ENCODE assay signal across 20 mouse cellular contexts in the genomic region with DNA sequence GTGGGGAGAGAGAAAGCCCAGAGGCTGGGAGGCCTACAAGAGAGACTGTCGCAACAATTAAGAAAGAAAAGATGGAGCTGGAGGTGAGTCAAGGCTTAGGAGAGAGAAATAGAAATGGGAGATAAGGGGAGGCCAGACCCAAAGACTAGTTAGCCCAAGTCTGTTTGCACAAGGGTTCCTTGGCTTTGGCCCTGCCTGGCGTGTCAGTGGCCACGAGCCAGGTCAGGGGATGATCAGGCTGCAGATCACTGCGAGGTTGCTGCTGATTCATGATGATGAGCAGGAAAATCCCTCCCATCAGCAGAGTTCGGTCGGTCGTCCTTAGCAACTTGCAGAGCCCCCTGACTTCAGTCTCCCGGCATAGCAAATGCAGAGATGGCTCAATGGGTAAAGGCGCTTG. TPM values are rescaled to one million over a fixed set of nuclear protein-coding genes. Genes with fewer than 3 reads are reported as not detected.
DNase-seq lines count a peak whose midpoint lies in the region; ATAC-seq lines count a peak whose summit lies in the region.
"Had no signal": no experiment of that assay in that cellular context is flagged by ENCODE, and none has a peak within 500 bp of the region (broad histone marks: within the 10 kb centered on the region; RNA-seq: fewer than 3 reads in every experiment).

No protein-coding gene starts in this region.

- H3K9me3 ChIP-seq in hindbrain, embryonic 13.5 days: no peaks in the 10 kb centered on the region
- H3K9me3 ChIP-seq in hindbrain, embryonic 14.5 days (ENCODE audit: control insufficient read depth, low read length): no peaks in the 10 kb centered on the region
- H3K9me3 ChIP-seq: G1E; neural tube, embryonic 13.5 days had no signal

- H3K4me2 ChIP-seq in hindbrain, embryonic 13.5 days: no peak overlapping the region
- H3K4me2 ChIP-seq in hindbrain, embryonic 14.5 days (replicated peaks): no peak overlapping the region
- H3K4me2 ChIP-seq: heart, embryonic 11.5 days; neural tube, embryonic 13.5 days had no signal

- no peak overlapping the region for H3K4me3 ChIP-seq in hindbrain, embryonic 13.5 days
- H3K4me3 ChIP-seq in hindbrain, embryonic 14.5 days (replicated peaks; ENCODE audit: low read length): no peak overlapping the region
- H3K4me3 ChIP-seq: erythroblast, embryonic 14.5 days; neural tube, embryonic 13.5 days had no signal

- ATAC-seq in hindbrain, embryonic 13.5 days (ENCODE audit: low FRiP score): no peak
- ATAC-seq in hindbrain, embryonic 14.5 days (ENCODE audit: low FRiP score): no peak
- ATAC-seq: forebrain, embryonic 14.5 days had no signal

- H3K27me3 ChIP-seq in hindbrain, embryonic 13.5 days: no peaks in the 10 kb centered on the region
- no peaks in the 10 kb centered on the region for H3K27me3 ChIP-seq in hindbrain, embryonic 14.5 days (ENCODE audit: control insufficient read depth, insufficient read depth, low read length)
- H3K27me3 ChIP-seq: neural tube, embryonic 13.5 days had no signal

- DNase-seq in hindbrain, embryonic 14.5 days (ENCODE audit: low spot score): no peak
- peak; percentile 39 for DNase-seq in ovary, postnatal 36 days (ENCODE audit: low spot score)
- DNase-seq in ovary, postnatal 14 days (ENCODE audit: low spot score): no peak
- peak; percentile 29 to 49 for DNase-seq in adrenal gland, adult 18-20 months (ENCODE audit: low spot score in 2 of 2)
- DNase-seq in heart, postnatal 4 days: no peak
- DNase-seq in lung, postnatal 10 days: no peak
- no peak for DNase-seq in heart, postnatal 10 days
- DNase-seq: cerebellum, adult 11 months; cerebellum, postnatal 36 days; kidney, adult 9 months; layer of hippocampus, postnatal 36 days; liver; lung, adult 2 months; thymus, postnatal 36 days had no signal

- intact Hi-C loops in heart, postnatal 10 days (cut with DNase I): no loop called here

- H3K4me1 ChIP-seq in hindbrain, embryonic 13.5 days (replicated peaks): peaks cover 7% of the 10 kb centered on the region; the same call in 1 of the 2 replicates
- H3K4me1 ChIP-seq in hindbrain, embryonic 14.5 days (replicated peaks; ENCODE audit: control insufficient read depth, insufficient read depth, low read length): no peaks in the 10 kb centered on the region

- H3K36me3 ChIP-seq in hindbrain, embryonic 13.5 days: no peaks in the 10 kb centered on the region
- H3K36me3 ChIP-seq in hindbrain, embryonic 14.5 days (replicated peaks; ENCODE audit: control insufficient read depth, insufficient read depth): no peaks in the 10 kb centered on the region
- H3K36me3 ChIP-seq: G1E; neural tube, embryonic 13.5 days had no signal

- 0 out of 2 replicates have a peak overlapping the region, but pooled peaks have one; percentile 19 for H3K9ac ChIP-seq in hindbrain, embryonic 13.5 days
- H3K9ac ChIP-seq in hindbrain, embryonic 14.5 days: no peak overlapping the region
- H3K9ac ChIP-seq: neural tube, embryonic 13.5 days had no signal

- H3K27ac ChIP-seq in hindbrain, embryonic 13.5 days: no peak overlapping the region
- H3K27ac ChIP-seq in hindbrain, embryonic 14.5 days: no peak overlapping the region
- H3K27ac ChIP-seq: neural tube, embryonic 13.5 days had no signal

- WGBS in hindbrain, embryonic 13.5 days: 52% methylated on average over 9 of the region's 9 CpGs
- 59% methylated on average over 9 of the region's 9 CpGs for WGBS in hindbrain, embryonic 14.5 days

RNA-seq across cellular contexts. Expression of a gene that starts 37.9 kb away (rescaled TPM):
- polyA plus RNA-seq in hindbrain, embryonic 13.5 days (2015; fragmentation: Nextera tagmentation; extraction: Ambion mirVana): 2.8 and 4.1 TPM in 2 replicates
- polyA plus RNA-seq in hindbrain, embryonic 14.5 days (2014; fragmentation: Nextera tagmentation; extraction: Ambion mirVana): 4.1 and 6.5 TPM in 2 replicates
- 100 to 1,000 TPM; 416 to 698 TPM for total RNA-seq in adrenal gland, adult 18-20 months (2021)
- total RNA-seq in heart, postnatal 4 days (2021): 100 to 1,000 TPM; 192 to 209 TPM
- 100 to 1,000 TPM; 231 to 234 TPM for total RNA-seq in heart, postnatal 10 days (2021)

RNA-seq across cellular contexts. Expression of a gene that starts 40.7 kb away (rescaled TPM):
- polyA plus RNA-seq in hindbrain, embryonic 13.5 days (2015; fragmentation: Nextera tagmentation; extraction: Ambion mirVana): 147 and 149 TPM in 2 replicates
- 143 and 148 TPM in 2 replicates for polyA plus RNA-seq in hindbrain, embryonic 14.5 days (2014; fragmentation: Nextera tagmentation; extraction: Ambion mirVana)
- total RNA-seq in adrenal gland, adult 18-20 months (2021): 100 to 1,000 TPM in 1 of 2 experiments, 10 to 100 TPM in 1; 99.5 to 100 TPM
- 100 to 1,000 TPM; 106 to 110 TPM for total RNA-seq in heart, postnatal 4 days (2021)
- total RNA-seq in heart, postnatal 10 days (2021): 100 to 1,000 TPM; 121 to 129 TPM

Comparison
In these comparisons a context has a peak if more than half of its experiments do, and no peak if none do; other contexts are left out.
1. DNase-seq: peak in ovary, postnatal 36 days (single experiment) and adrenal gland, adult 18-20 months (2 of 2); none in hindbrain, embryonic 14.5 days (single experiment), ovary, postnatal 14 days (single experiment), heart, postnatal 4 days (single experiment), lung, postnatal 10 days (single experiment) and heart, postnatal 10 days (0 of 2).